Mouse (Mus musculus) left cerebral cortex, adult 18-20 months (tissue): Measurements from ENCODE around the gene Mrpl1. TPM values are rescaled to one million over a fixed set of nuclear protein-coding genes. Genes with fewer than 3 reads are reported as not detected.

ENCODE experiments used
- DNase-seq, 2 experiments: peaks; one replicate each; pipeline ENCODE4 v3.0.0; 2021 to 2022; ENCODE audit warnings: low spot score in 2 of 2, mixed read lengths in 1 of 2
- total RNA-seq, 2 experiments: library from RNA; stranded (reverse); gene quantifications; 2 replicates each; pipeline ENCODE4 v1.2.3; 2021

Mrpl1 gene
- total RNA-seq, 2 experiments from 2014 or later = 14.4 TPM

DNA sequence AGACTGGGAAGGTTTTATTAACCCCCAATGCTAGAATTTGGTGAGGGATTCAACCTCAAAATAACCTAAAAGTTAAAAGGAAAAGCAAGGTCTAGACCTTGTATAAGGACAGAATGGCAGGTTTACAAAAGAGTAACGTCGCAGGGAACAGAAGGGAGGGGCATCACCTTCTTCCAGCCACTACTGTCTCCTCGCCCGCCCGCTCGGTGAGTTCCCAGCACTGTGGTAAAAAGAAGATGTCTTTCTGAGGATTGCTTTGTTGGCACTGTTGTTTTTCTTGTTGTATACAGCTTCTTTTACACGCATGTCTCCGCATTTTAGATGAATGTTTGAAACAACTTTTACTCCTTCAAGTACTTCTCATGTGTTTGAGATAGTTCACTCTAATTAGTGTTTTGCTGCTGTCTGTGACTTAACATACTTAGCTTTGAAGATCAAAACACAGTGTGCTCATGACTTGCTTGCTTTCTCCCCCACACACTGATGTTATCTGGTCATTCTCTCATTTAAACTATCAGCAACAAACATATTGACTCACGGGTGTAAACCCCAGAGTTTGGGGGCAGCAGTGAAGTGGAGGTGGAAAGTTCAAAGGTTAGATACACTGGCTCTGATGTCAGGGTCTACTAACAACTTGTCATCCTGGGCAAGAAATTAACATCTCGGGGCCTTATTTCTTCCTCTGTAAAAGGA lies 7.7 kb upstream of the Mrpl1 start:
- no peak for DNase-seq

DNA sequence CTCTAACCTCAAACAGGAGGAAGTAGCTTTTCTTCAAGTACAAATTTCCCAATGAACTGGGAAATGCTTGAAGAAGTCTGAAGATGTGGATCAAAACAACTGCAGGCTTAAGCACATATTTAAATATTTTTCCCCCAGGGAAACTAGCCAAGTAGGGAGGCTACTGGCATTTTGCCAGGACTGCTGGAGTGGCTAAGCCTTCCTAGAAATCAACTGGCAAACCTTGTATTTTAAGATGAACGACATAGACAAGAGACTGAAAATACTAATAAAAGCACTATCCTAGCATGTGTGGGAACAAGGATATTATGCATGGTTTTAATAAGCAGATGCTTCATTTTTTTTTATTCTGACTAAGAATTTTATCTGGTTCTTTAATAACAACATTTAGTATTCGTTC lies 2.4 kb upstream of the Mrpl1 start:
- no peak for DNase-seq

DNA sequence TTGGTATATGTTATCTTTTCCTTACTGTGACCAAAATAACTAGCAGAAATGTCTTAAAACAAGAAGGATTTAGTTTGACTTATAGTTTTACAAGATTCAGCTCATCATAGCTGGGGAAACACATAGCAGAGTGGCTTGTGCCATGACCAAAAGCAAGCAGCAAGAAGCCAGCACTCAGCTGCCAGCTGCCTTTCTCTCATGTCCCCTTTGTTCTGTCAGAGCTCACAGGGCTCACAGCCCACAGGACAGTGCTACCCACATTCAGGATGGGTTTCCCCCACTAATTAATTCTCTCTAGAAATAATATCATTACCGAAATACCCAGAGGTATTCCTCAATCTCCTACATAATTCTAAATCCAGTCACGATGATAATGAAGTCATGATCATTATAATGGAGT lies 1.8 kb upstream of the Mrpl1 start:
- DNase-seq = no peak

DNA sequence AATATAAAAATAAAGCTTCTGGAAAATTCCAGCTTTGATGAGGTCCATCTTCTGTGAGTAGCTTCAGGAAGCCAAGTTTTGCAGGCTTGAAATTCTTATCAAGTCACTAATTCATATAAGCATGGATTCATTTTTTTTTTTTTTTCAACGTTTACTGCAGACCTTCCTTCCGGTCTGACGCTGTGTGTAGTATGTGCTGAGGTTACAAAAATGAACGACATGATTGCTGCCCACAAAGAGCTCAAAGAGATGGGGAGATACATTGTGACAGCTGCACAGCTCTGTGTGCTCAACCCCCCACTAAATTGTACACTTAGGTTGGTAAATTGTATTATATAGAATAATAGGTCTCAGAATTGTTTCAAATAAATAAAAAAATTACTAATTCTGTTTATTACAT lies 750 bp upstream of the Mrpl1 start:
- no peak for DNase-seq

DNA sequence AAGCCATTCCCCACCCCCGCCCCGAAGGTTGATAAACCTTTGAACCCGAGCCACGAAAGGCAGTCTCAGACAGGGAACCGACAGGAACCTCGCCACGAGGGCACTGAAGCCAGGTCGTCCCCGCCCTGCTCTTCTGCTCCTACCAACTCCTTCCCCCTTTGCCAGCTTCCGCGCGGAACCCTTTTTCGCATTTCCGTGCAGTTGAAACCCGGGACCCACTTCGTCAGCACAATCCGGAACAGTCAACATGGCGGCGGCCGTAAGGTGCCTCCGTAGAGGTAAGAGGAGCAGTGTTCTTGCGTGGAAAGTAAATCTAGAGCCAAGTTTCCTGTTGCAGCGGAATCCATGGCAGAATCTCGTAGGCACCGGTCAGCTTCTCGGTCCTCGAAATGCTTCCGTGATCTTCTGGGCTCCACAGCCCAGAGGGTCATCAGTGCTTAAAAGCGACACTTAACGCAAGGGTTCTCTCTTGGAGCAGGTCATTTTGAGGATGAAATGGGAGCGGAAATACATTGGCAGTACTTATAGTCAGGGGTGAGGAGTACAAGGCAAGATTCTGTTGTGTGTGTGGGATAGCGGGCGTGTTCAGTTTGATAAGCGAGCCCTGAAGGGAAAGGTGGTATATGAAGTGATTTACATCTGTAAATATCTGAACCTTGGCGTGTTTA lies 757 bp downstream of the Mrpl1 start:
- peak; percentile 88 to 92 for DNase-seq

DNA sequence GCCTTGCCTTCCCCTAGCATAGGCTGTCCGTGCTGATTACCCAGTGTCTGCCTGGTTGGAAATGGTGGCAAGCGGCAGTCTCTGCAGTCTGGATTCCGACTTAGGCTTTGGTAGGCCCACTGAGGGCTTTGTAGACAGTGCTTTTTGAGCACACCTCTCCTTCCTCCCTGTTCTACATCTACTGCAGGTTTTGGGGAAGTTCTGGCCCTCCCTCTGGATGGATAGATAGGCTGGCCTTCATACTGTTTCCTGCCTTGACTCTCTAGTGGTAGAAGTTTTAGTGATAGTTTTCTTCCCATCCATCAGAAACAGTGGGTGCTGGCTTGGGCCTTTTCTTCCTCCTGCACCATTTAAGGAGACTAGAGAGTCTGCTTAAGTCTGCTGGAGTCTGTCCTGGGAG lies 9.4 kb downstream of the Mrpl1 start:
- DNase-seq = no peak

DNA sequence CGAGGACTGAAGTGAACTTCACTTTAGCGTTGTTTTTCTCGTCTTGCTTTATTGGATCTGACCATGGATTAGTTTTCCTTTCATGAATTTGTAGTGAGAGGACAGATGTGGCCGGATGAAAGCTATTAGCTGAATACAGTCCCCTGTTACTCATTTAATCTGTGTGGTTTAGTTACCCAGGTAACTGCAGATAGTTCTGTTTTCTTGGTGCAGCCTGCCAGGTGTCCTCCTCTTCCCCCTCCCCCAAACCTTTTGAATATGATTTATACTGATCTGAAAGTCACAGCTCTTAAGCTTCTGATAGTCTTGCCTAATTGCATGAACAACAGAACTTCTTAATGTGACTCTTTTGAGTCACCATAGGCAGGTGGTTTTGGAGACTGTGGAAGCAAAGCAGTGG lies 10.2 kb downstream of the Mrpl1 start:
- DNase-seq = no peak

DNA sequence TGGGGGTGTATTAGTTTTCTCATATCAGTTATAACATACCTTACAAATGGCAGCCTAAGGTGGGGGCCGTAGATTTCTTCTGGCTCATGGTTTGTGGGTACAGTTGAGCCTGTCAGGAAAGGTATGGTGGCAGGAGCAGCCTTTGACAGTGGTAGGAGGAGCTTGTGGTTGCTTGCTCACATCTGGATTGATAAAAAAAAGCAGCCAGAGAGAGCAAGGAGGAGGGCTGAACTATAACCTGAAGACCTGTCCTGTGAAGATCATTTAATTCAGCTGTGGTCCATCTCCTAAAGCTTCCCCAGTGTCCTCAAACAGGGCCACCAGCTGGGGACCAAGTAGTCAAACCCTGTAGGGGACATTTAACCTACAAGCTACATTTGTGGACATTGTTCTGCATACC lies 12.0 kb downstream of the Mrpl1 start:
- DNase-seq = no peak

DNA sequence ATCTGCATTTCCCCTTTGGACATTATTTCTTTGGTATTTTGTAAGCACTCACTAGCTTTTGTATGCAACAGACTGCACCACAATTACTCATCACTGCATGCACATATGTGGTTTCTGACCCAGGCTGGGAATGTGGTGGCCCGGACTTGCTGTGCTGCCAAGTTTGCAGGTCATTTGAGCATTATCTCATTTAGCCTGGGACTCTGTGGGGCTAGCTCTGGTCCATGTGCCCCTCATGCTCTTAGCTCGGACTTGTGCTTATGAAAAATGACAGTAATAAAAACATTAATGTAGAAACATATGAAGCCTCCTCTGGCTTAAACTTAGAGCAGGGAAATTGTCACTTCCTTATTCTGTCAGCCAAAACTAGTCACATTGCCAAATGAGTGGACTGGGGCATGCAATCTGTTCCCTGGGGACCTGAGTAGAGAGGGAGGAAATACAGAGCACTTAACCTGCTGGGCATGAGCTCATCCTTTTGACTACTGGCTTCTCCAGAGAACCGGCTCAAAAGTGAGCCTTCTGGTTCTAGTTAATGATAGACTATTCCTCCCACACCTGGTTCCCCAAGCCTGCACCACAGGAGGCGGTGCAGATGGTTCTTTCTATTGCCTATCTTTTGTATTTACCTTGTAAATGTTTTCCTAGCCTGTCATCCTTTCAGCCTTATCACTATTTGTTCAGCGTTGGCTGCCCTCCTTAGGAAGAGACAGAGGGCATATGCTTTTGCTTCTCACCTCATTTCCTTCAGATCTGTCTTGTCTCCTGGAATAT lies 12.7 kb downstream of the Mrpl1 start:
- DNase-seq = peak in 1 of 2 experiments; percentile 15

DNA sequence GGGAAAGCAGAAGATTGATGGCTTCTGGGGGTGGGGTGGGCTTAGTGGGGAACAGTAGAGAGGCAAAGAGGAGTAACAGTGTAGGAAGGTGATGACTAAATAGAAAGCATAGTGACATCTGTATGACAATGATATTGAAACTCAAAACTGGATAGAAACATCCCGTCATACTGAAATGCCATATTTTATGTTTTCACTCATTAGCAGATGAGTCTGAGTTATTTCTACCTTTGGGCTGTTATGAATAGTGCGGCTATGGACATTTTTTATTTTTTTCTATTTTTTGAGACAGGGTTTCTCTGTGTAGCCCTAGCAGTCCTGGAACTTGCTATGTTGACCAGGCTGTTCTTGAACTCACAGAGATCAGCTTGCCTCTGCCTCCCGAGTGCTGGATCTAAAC lies 13.7 kb downstream of the Mrpl1 start:
- DNase-seq = no peak

DNA sequence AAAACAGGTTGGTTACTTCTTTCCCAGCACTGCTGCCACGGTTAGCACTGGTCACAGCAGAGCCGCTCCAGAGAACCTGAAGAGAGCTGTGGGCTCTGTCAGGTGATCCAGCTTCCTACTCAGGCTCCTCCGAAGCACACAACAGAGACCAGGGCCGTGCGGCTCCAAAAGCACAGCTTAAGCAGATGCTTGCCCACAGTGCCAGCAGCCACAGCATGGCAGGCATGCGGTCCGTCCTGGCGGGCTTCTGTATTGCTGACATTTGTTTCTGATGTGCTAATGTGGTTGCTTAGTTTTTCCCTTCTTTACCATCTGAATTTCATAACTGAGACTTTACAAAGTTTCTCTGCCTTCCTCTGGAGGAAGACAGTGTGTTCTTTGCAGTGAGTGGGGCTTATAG lies 17.2 kb downstream of the Mrpl1 start:
- no peak for DNase-seq

DNA sequence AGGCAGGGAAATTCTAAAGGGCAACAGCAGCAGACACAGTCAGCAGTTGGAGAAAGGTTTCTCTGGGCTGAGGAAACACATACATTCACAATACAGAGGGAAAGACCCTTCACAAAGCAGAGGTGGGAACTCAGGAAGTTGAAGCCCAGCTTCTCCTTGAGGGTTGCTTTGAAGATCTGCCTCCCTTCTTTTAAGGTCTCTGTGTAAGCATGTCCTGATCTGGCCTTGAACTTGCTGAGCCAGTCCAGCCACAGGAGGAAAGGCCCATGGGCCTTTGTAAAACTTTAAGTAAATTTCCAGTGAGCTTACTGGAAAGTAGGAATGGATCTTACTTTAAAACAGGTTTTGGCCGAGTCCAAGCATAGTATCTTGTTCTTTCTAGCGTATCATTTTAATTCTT lies 19.7 kb downstream of the Mrpl1 start:
- DNase-seq = no peak

DNA sequence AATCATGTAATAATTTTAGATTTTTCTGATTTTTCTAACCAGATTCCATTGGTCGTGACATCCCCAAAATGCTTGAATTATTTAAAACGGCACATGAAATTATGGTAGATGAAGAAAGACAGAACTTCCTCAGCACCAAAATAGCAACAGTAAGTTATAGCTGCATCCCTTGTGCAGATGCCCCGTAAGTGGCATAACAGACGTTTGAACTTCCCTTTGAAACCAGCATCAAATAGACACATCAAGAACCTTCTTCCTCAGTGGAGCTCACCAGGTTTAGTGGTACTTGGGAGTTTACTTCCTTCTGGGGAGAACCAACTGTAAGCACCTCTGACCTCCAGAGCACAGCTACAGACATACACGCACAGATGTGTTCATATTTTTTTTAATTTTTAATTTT lies 29.5 kb downstream of the Mrpl1 start:
- DNase-seq = no peak

DNA sequence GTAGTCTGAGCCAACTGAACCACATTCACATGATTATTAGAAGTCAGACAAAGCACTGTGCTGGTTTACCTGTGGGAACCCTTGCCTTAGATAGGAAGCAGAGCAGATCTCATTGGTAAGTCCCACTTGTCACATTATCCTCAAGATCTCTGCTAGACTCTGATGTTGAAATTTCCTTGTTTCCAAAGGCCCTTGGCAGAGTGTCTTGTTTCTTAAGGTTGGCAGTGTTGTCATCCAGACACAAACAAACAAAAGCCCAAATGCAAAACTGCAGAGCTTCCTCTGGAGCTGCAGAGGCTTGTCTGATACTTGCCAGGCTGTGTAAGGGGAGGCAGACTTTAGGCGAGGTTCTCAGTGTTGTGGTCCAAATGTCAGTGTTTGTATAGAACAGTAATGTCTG lies 31.6 kb downstream of the Mrpl1 start:
- DNase-seq = no peak

DNA sequence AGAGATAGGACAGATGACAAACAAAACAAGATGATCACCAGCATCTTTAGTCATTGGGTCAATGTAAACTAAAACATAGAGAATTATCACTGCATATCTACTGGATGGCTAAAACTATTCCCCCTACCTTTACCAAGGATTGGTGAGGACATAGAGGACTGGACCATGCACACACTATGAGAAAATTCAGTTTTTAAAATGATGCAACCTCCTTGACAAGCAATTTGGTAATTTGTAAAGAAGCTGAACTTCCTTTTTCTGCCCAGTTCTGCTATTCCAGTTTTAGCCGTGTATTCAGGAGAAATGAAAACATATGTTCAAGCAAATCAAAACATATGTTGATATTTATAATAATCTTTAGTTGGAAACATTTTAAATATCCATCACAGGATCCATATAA lies 35.2 kb downstream of the Mrpl1 start:
- DNase-seq = no peak

DNA sequence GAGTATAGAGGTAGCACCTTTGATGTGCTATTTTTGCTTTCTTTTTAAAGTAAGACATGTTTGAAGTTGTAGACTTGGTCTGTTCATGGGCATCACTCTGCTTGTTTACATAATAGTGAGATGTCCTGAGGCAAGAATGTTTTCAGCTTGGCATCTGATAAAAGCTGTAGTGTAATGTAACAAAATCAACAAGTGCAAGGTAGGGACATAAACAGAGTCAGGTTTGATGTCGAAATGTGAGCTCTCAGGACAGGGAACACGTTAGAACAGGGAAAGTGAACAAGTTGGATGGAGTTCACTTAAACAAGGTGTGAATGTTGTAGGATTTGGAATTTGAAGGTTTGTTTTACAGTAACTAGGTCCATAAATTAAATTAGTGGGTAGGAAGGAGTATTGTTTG lies 44.7 kb downstream of the Mrpl1 start:
- DNase-seq = no peak

DNA sequence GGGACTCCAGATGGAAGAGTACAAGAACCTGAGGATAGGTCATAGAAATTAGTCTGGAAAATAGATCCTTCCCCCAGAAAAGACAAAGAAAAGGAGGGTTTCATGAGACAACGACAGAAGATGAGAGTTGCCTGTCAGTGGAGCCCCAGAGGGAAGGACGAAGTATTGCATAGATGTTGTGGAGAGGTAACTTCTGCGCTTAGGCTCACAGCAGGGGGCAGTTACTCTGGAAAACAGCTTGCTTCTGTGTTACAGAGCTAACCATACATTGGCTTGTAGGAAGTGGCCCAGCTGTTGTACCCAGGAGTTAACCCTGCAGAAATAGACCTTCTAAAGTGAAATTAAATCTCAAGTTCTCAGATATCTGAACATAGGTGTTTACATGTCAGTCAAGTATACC lies 45.9 kb downstream of the Mrpl1 start:
- no peak for DNase-seq

DNA sequence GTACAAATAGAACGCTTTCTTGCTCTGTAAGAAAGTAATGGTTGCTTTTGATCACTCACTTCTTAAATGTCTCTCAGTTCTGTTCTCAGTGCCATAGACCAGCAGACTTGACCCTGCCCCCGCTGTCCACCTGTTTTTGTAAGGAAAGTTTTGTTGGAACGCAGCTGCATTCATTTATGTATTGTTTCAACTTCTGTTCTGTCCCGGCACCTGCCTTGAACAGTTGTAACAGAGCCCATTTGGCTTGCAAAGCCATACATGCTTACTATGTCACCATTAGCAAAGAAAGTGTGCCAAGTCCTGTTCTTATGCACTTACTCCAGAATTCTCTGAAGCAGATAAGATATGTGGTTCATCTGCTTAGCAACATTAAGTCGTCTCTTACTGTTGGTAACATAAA lies 48.9 kb downstream of the Mrpl1 start:
- no peak for DNase-seq

DNA sequence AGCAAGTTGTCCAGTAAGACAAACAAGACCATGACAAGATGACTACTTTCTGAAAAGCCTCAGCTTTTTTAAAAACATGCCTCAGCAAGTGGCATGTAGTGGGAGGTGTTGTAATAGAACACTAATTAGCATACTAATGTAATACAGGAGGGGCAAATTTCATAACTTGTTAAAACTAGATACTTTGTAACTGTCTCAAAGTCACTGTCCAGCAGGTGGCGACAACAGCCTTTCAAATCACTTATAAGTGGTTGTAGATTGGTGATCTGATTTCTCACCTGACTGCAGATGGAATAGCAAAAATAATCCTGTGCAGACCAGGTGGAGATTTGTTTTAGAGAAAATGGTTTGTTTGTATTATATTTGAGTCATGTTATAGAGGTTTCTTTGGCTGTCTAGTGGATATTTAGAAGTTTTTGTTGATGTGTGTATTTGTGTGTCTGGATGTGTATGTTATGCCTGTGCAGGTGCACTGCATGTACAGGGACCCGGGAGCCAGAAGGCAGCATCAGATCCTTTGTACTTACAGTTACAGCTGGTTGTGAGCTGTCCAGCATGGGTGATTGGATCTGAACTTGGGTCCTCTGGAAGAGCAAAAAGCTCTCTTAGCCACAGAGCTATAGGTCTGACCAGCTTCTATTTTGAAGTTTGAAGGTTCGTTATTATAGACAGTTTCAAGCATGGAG lies 57.9 kb downstream of the Mrpl1 start:
- DNase-seq = peak; percentile 57 to 79

DNA sequence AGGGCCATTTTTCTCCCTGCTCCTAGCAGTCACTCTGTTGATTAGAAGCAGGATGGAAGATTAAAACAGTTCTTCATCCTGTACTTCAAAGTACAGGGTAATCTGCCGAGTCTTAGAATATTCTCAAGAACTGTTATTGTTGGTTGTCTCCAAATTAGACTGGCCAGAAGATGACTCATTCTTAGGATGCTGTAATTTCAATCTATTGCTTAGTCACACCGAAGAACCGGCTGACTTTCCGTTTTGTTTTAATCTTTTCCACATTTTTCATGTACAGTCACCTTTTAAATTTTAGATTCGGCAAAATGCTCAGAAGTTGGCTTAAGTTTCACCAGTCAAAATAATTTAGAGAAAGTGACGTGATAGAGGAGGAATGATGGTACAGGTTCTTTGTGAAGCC lies 61.8 kb downstream of the Mrpl1 start:
- DNase-seq = no peak

DNA sequence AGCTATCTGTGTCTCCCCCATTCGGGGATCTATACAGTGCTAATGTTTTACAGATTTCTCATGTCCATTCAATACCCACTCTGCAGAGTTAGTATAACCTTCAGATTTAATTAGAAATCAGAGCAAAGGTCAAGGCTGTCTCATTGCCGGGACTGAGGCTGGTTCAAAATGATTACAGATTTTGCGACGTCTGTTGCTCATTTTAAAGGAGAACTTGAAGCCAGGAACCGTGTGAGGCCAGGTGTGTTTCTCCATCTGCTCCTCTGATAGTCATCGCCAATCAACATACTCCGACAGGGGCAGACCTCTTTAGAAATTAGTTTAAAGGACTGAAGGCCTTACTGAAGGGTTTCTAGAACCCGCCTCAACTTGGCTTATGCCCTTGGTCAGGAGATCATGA lies 96.5 kb downstream of the Mrpl1 start:
- DNase-seq = no peak

DNA sequence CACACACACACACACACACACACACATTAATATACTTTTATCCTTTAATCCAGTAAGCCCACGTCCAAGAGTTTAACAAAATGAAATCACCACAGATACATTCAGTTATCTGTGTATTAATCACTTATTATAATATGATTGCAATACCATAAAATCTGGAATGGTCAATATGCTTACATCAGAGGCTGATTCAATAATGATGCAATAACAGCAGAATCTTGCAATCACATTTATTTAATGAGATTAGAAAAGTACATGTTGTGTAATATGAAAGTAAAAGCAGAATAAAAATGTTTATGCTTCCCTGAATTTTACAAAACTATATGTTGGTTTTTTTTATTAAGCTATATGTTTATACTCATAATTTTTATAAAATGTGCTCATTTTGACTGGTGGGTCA lies 97.0 kb downstream of the Mrpl1 start:
- DNase-seq = no peak
